Mouse (Mus musculus): ENCODE measurements around the gene Coq6.

Coq6 gene

DNA sequence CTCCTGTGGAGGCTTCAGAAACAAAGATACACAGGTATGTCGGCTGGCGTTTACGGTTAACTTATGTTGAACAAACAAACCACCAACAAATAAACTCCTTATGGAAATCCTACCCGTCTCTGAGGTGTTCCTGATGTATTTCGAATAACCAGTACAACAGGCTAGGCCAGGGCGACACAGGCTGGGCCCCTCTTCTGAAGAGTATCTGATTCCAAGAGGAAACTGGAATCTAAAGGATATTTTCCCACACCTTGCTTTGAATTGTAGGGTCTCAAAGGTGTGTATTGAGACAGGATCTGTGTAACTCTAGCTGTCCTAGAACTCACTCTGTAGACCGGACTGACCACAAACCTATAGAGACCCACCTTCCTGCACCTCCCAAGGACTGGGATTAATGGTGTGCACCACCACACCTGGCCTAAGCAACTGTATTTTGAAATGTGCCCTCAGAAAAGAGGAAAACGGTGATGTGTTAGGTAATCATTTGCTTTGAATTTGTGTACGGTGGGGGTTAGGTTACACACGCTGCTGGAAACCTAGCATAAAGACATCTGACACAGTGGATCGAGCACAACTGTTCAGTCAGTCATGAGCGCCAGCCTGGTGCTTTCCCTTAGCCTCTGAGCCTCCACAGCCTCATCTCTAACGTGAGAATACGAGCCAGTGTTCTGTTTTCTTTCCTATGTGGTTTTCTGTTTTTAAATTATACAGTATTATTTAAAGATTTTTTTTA lies 35.7 kb downstream of the Coq6 start:
- no peak for DNase-seq (ENCODE audit: low spot score)

DNA sequence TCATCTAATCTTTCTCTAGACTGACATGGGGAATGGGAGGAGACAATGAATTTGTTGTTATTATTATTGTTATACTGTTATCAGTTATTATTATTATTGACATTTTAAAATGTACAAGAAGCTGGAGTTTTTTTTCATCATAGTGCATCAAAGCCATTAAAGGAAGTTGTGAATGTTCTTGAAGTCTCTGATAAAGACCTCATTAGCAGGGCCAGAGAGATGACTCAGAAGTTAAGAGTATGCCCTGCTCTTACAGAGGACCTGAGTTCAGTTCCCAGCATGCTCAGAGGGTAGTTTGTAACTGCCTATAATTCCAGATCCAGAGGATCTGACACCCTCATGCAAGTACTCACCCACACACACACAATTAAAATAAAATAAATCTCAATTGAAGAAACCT lies 36.2 kb downstream of the Coq6 start:
- no peak for DNase-seq (ENCODE audit: low spot score)

- no peak for DNase-seq (ENCODE audit: low spot score)
These were observed 37.2 kb downstream of the Coq6 start for GRCm38 (mm10) chr12:84398629-84399028.

GRCm38 (mm10) chr12:84399135-84399534 lies 37.7 kb downstream of the Coq6 start:
- DNase-seq (ENCODE audit: low spot score), result no peak

GRCm38 (mm10) chr12:84399663-84400062 lies 38.2 kb downstream of the Coq6 start:
- no peak for DNase-seq (ENCODE audit: low spot score)

DNA sequence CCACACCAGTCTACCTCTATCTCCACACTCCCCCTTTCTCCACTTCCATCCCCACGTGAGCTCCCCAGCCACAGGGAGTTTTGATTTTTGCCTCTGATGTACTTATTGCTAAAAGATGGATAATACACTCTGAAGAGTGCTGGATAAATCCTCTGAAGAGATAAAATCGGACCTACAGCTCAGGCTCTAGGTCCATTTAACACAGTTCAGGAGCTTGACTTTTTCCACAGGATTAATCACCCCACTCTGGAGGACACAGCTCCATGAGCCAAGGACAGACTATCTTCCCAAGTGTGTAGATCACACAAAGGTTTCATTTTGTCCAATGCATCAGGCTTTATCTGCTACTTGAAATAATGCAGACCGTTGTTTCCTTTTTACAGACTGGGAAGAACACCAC lies 38.6 kb downstream of the Coq6 start:
- no peak for DNase-seq (ENCODE audit: low spot score)

DNA sequence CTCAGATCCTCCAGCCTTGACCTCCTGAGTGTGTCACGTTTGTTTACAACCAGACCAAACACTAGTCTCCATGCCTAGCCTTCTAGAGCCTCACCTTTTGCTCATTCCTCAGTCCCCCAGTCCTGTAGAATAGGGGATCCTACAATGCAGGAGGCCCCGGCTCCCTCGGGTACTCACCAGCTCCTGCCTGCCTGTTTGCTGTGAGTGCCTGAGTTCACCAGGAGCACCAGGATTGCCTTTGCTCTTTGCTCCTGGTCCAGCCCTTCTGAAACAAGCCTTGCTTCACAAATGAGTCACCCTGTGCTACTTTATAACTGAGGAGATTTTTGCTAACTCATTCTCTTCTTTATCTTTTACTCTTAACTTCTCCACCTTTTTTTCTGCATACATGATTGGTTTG lies 39.2 kb downstream of the Coq6 start:
- no peak for DNase-seq (ENCODE audit: low spot score)

DNA sequence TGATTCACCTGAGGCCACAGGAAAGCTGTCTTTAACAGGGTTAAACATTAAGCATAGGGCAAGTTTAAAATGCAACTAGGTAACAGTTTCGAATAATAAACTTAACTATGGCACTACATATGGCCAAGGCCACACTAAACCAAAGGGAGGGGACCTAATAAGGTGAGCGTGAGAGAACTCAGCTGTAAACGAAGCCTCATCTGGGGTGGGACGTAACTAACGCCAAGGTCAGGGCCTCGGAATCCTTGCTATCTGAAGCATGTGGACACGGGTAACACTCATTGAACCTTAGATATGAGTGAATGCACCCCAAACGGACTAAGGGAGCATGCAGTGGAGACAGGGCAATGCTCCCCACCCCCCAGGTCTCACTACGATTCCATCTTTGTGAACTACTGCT lies 41.5 kb downstream of the Coq6 start:
- DNase-seq (ENCODE audit: low spot score), result no peak

DNA sequence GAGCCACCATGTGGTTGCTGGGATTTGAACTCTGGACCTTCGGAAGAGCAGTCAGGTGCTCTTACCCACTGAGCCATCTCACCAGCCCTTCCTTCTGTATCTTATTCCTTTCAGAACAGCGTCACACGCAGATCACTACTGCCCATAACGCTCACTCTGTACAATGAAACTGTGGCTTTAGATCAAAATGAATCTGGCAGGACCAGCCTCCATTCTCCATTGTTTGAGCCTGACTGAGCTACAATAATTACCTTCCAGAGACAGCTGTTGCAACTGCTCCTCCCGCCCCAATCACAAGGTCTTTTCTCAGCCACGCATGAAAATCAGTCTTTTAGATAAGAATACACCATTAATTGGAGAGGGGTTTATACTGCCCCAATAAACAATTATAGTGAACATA lies 43.1 kb downstream of the Coq6 start:
- DNase-seq (ENCODE audit: low spot score), result no peak

DNA sequence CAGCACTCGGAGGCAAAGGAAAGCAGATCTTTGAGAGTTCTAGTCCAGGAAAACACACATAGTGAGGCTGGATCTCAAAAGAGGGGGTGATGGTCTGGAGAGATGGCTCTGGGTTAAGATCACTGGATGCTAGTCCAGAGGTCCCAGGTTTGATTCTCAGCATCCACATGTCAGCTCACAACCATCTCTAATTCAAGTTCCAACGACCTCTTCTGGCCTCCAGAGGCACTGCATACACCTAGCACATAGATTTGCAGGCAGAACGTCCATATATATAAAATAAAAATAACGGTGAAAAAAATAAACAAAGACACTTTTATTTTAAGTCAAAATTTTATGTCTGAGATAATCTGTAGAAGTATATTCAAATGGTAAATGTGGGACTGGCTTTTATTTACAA lies 45.8 kb downstream of the Coq6 start:
- DNase-seq (ENCODE audit: low spot score), result no peak

- DNase-seq (ENCODE audit: low spot score), result no peak
These were observed 46.7 kb downstream of the Coq6 start for GRCm38 (mm10) chr12:84407874-84408818.

- DNase-seq (ENCODE audit: low spot score), result peak; percentile 92
These were observed 47.5 kb downstream of the Coq6 start, which contains the start of the genes Entpd5 and Bbof1 for GRCm38 (mm10) chr12:84408819-84409507. Entpd5 (minus strand) TSS chr12:84409029. Bbof1 (plus strand) TSS chr12:84409071.

DNA sequence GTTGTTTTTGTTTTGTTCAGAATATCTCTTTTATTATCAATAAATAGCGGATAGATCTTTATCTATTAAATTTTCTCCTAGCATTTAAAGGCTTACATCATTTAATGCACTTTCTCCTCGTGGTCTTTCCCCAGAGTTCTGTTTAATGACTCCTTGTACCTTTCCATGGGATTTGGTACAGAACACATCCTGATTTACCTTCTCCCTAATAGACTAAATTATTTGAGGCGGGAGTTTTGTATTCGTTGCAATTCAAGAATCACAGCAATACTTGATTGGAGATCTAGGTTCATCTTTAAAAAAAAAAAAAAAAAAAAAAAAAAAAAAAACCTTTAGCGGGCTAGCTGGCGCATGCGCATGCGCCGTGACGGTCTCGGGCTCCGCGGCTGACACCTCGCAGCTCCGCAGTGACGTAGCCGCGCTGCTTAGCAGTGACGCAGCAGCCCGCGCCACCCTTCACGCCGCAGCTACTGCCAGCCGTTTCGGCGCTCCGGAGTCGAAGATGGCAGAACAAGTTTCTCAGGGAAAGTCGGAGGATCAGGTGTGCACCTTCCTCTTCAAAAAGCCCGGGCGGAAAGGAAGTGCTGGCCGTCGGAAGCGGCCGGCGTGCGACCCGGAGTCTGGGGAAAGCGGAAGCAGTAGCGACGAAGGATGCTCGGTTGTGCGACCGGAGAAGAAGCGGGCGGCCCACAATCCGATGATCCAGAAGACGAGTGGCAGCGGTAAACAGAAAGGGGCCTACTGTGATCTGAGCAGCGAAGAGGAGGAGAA lies 55.6 kb downstream of the Coq6 start, which contains the start of gene Rnf113a2:
Rnf113a2 (plus strand) TSS at position 363 of the 771 bp plus-strand sequence.
- DNase-seq (ENCODE audit: low spot score), result peak; percentile 96

DNA sequence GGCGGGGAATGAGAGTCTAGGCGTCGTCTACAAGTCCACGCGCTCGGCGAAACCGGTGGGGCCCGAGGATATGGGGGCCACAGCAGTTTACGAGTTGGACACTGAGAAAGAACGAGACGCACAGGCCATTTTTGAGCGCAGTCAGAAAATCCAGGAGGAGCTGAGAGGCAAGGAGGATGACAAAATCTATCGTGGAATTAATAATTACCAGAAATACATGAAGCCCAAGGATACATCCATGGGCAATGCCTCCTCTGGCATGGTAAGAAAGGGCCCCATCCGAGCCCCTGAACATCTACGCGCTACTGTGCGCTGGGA lies 56.1 kb downstream of the Coq6 start:
- no peak for DNase-seq (ENCODE audit: low spot score)
